Mouse (Mus musculus): ENCODE measurements around the gene Lyz1. TPM values are rescaled to one million over a fixed set of nuclear protein-coding genes. Genes with fewer than 3 reads are reported as not detected.
"Not testable (repeated sequence)": the region's sequence is repeated elsewhere in the genome, so short reads cannot be mapped to it uniquely, and the experiment has no call there.

Gene Lyz1
- polyA plus RNA-seq, 1 experiment from 2014 or later, result 2.6 TPM

DNA sequence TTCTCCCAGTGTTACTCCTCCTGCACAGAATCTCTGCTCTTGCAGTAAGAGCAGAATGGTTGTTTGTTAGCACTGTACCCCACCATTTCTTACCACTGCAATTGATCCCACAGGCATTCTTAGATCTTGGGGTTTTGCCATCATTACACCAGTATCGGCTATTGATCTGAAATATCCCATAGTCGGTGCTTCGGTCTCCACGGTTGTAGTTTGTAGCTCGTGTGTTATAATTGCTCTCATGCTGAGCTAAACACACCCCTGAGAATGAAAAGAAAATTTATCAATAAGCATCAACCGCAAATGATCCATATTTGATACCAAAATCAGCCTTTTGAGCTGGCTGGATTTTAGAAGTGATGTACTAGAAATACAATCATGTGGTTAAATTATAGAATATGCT is 1.7 kb downstream of the Lyz1 start:
- H3K27me3 ChIP-seq (ENCODE audit: control insufficient read depth, insufficient read depth, low read length); H3K9ac ChIP-seq (ENCODE audit: low read length); H3K36me3 ChIP-seq (ENCODE audit: control insufficient read depth, insufficient read depth); H3K4me1 ChIP-seq (ENCODE audit: control insufficient read depth, insufficient read depth, low read length); H3K4me3 ChIP-seq (ENCODE audit: low read length); H3K9me3 ChIP-seq (replicated peaks; ENCODE audit: control insufficient read depth, low read length); ATAC-seq (replicated peaks; ENCODE audit: extremely low read depth, insufficient read depth, low FRiP score); H3K27ac ChIP-seq (ENCODE audit: low read length); H3K4me2 ChIP-seq (ENCODE audit: low read depth, low read length): not testable (repeated sequence)
- WGBS, result 92% methylated on average over 6 of the region's 6 CpGs

DNA sequence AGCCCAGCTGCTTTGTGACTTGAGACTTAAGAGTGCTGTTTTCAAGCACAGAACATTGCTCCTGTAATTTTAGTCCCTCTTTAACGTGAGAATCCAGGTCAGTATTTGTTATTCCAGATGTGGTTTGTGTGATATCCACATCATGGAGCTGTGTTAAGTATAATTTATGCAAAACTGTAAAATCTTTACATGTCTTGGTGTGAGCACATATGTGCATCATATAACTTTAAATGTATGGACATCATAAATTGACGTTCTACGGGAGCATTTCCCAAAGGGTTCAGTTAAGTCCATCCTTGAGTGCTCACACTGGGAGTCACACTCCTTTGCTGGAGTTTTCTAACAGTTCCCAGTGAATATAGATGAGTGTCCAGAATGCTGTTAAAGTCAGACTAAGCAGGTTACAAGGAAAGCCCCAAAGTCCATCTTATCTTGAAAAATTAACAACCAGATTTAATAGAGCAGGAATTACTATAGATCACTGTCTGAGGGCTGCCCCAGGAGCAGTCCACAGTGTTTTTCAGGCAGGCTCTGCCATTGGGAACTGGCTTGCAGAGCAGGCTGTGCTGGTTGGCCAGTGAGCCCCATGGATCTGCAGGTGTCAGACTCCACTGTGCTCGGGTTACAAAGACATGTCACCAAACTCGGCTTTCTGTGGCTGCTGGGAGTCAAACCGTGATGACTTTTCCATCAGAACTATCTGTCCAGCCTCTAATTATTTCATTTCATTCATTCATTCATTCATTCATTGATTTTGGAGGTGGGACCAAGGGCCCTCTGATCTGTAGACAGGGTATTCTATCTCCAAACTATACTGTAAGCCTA is 2.4 kb downstream of the Lyz1 start:
- Histone ChIP-seq H3K9ac (ENCODE audit: low read length) (no peak overlapping the region), H3K9me3 (replicated peaks; ENCODE audit: control insufficient read depth, low read length) (no peaks in the 10 kb centered on the region), H3K36me3 (ENCODE audit: control insufficient read depth, insufficient read depth) (no peaks in the 10 kb centered on the region), H3K4me3 (ENCODE audit: low read length) (no peak overlapping the region), H3K27me3 (ENCODE audit: control insufficient read depth, insufficient read depth, low read length) (0 out of 2 replicates have a peak, but pooled peaks cover 2% of the 10 kb centered on the region), H3K4me2 (ENCODE audit: low read depth, low read length) (no peak overlapping the region), H3K4me1 (ENCODE audit: control insufficient read depth, insufficient read depth, low read length) (no peaks in the 10 kb centered on the region; the same call in 1 of the 2 replicates), H3K27ac (ENCODE audit: low read length) (no peak overlapping the region)
- no peak for ATAC-seq (replicated peaks; ENCODE audit: extremely low read depth, insufficient read depth, low FRiP score)
- WGBS, result 50% methylated on average over 6 of the region's 6 CpGs

GRCm38 (mm10) chr10:117289034-117289505 is 3.6 kb downstream of the Lyz1 start:
- H3K4me1 ChIP-seq (ENCODE audit: control insufficient read depth, insufficient read depth, low read length); H3K9ac ChIP-seq (ENCODE audit: low read length); H3K4me3 ChIP-seq (ENCODE audit: low read length); H3K27ac ChIP-seq (ENCODE audit: low read length); H3K27me3 ChIP-seq (ENCODE audit: control insufficient read depth, insufficient read depth, low read length); H3K9me3 ChIP-seq (replicated peaks; ENCODE audit: control insufficient read depth, low read length); H3K36me3 ChIP-seq (ENCODE audit: control insufficient read depth, insufficient read depth); H3K4me2 ChIP-seq (ENCODE audit: low read depth, low read length): not testable (repeated sequence)
- ATAC-seq (replicated peaks; ENCODE audit: extremely low read depth, insufficient read depth, low FRiP score), result peak; percentile 70
- WGBS, result 38% methylated on average over 5 of the region's 5 CpGs

GRCm38 (mm10) chr10:117288197-117289033 is 4.3 kb downstream of the Lyz1 start:
- H3K27ac ChIP-seq (ENCODE audit: low read length), result 0 out of 2 replicates have a peak overlapping the region, but pooled peaks have one; percentile 10
- WGBS, result 88% methylated on average over 9 of the region's 9 CpGs

DNA sequence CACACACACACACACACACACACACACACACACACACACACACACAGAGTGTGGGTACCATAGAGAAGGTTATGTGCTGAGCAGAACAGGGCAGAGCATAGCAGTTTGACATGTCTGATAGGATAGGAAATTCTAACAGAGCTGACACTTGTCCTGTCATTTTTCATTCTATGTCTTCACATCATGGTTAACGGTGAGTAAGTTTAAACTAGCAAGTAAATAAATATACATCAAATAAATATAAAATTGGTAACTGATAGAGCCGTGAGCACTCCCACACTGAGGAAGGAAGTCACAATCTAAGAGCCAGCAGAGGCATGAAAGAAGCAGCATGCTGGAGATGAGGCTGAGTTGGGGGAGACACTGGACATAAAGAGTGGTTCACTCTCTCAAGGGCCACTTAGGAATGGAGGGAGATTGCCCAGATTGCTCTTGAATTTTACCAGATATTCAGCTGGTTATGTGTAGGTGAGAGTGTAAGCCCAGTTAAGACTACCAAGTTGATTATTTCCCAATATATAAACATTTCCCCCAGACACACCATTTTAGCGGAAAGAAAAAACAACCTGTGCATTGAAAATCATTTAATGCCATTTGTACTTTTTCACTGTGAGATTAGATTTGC is 5.3 kb downstream of the Lyz1 start:
- 0 out of 2 replicates have a peak, but pooled peaks cover 2% of the 10 kb centered on the region for H3K27me3 ChIP-seq (ENCODE audit: control insufficient read depth, insufficient read depth, low read length)
- no peak overlapping the region for H3K27ac ChIP-seq (ENCODE audit: low read length)
- H3K9ac ChIP-seq (ENCODE audit: low read length), result no peak overlapping the region
- no peaks in the 10 kb centered on the region for H3K36me3 ChIP-seq (ENCODE audit: control insufficient read depth, insufficient read depth)
- no peaks in the 10 kb centered on the region for H3K9me3 ChIP-seq (replicated peaks; ENCODE audit: control insufficient read depth, low read length)
- H3K4me1 ChIP-seq (ENCODE audit: control insufficient read depth, insufficient read depth, low read length), result peaks cover 6% of the 10 kb centered on the region
- no peak overlapping the region for H3K4me3 ChIP-seq (ENCODE audit: low read length)
- WGBS, result 74% methylated on average over 3 of the region's 3 CpGs
- ATAC-seq (replicated peaks; ENCODE audit: extremely low read depth, insufficient read depth, low FRiP score), result no peak
- H3K4me2 ChIP-seq (ENCODE audit: low read depth, low read length), result no peak overlapping the region

More at GRCm38 (mm10) chr10:117288197-117289033, 4.3 kb downstream of the Lyz1 start:
- Histone ChIP-seq H3K36me3 (ENCODE audit: control insufficient read depth, insufficient read depth) (no peaks in the 10 kb centered on the region), H3K9me3 (replicated peaks; ENCODE audit: control insufficient read depth, low read length) (no peaks in the 10 kb centered on the region), H3K9ac (ENCODE audit: low read length) (no peak overlapping the region), H3K4me2 (ENCODE audit: low read depth, low read length) (no peak overlapping the region), H3K27me3 (ENCODE audit: control insufficient read depth, insufficient read depth, low read length) (0 out of 2 replicates have a peak, but pooled peaks cover 2% of the 10 kb centered on the region), H3K4me1 (ENCODE audit: control insufficient read depth, insufficient read depth, low read length) (peaks cover 6% of the 10 kb centered on the region), H3K4me3 (ENCODE audit: low read length) (no peak overlapping the region)
- ATAC-seq (replicated peaks; ENCODE audit: extremely low read depth, insufficient read depth, low FRiP score), result no peak

DNA sequence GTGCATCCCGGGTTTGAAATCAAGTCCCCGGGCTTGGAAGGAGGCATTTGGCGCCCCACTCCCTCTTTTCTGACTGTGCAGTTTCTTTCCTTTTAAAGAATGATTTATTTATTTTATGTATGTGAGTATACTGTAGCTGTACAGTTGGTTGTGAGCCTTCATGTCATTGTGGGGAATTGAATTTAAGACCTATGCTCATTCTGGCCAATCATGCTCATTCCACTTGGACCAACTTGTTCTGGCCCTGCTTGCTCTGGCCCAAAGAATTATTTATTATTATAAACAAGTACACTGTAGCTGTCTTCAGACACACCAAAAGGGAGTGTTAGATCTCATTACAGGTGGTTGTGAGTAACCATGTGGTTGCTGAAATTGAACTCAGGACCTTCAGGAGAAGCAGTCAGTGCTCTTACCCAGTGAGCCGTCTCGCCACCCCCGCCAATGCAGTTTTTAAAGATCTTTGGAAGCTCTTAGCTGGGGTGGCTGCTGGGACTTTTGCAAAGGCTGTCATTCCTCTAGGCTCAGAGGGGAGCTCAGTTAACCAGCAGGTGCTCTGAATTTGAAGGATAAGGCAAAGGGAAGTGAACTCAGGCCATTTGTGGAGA is 6.2 kb downstream of the Lyz1 start:
- no peak for ATAC-seq (replicated peaks; ENCODE audit: extremely low read depth, insufficient read depth, low FRiP score)

DNA sequence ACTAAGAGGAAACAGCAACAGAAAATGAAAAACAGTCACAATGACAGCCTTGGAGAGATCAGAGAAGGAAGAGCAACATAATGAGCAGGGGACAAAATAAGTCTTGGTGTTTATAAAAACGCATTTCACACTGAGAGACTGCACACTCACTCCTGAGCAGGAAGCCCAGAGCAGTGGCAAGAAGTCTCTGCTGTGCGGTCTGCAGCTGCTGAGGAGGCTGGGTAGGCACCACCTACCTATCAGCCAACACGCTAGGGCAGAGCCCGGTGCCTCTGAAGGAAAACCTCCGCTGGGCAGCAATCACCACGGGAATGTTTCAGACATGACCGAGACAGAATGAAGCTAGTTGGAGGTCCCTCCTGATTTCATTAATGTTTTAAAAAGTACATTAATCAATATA is 7.1 kb downstream of the Lyz1 start:
- WGBS, result 55% methylated on average over 3 of the region's 7 CpGs
- ATAC-seq (replicated peaks; ENCODE audit: extremely low read depth, insufficient read depth, low FRiP score), result not testable (repeated sequence)

More for the DNA sequence above, 6.2 kb downstream of the Lyz1 start:
- H3K27me3 ChIP-seq (ENCODE audit: control insufficient read depth, insufficient read depth, low read length), result 0 out of 2 replicates have a peak, but pooled peaks cover 2% of the 10 kb centered on the region
- H3K4me1 ChIP-seq (ENCODE audit: control insufficient read depth, insufficient read depth, low read length), result peaks cover 6% of the 10 kb centered on the region
- no peak overlapping the region for H3K4me3 ChIP-seq (ENCODE audit: low read length)
- no peak overlapping the region for H3K27ac ChIP-seq (ENCODE audit: low read length)
- H3K9ac ChIP-seq (ENCODE audit: low read length), result no peak overlapping the region
- no peaks in the 10 kb centered on the region for H3K9me3 ChIP-seq (replicated peaks; ENCODE audit: control insufficient read depth, low read length)
- no peak overlapping the region for H3K4me2 ChIP-seq (ENCODE audit: low read depth, low read length)
- H3K36me3 ChIP-seq (ENCODE audit: control insufficient read depth, insufficient read depth), result no peaks in the 10 kb centered on the region
- 84% methylated on average over 6 of the region's 6 CpGs for WGBS

GRCm38 (mm10) chr10:117284578-117285520 is 7.8 kb downstream of the Lyz1 start:
- Histone ChIP-seq H3K4me3 (ENCODE audit: low read length) (no peak overlapping the region), H3K9me3 (replicated peaks; ENCODE audit: control insufficient read depth, low read length) (no peaks in the 10 kb centered on the region), H3K4me2 (ENCODE audit: low read depth, low read length) (no peak overlapping the region), H3K36me3 (ENCODE audit: control insufficient read depth, insufficient read depth) (no peaks in the 10 kb centered on the region), H3K9ac (ENCODE audit: low read length) (no peak overlapping the region), H3K4me1 (ENCODE audit: control insufficient read depth, insufficient read depth, low read length) (peaks cover 6% of the 10 kb centered on the region), H3K27ac (ENCODE audit: low read length) (no peak overlapping the region), H3K27me3 (ENCODE audit: control insufficient read depth, insufficient read depth, low read length) (0 out of 2 replicates have a peak, but pooled peaks cover 2% of the 10 kb centered on the region)
- WGBS, result 61% methylated on average over 10 of the region's 10 CpGs
- no peak for ATAC-seq (replicated peaks; ENCODE audit: extremely low read depth, insufficient read depth, low FRiP score)

More for the DNA sequence above, 7.1 kb downstream of the Lyz1 start:
- H3K36me3 ChIP-seq (ENCODE audit: control insufficient read depth, insufficient read depth); H3K4me2 ChIP-seq (ENCODE audit: low read depth, low read length); H3K27me3 ChIP-seq (ENCODE audit: control insufficient read depth, insufficient read depth, low read length); H3K4me3 ChIP-seq (ENCODE audit: low read length); H3K27ac ChIP-seq (ENCODE audit: low read length); H3K9me3 ChIP-seq (replicated peaks; ENCODE audit: control insufficient read depth, low read length); H3K4me1 ChIP-seq (ENCODE audit: control insufficient read depth, insufficient read depth, low read length); H3K9ac ChIP-seq (ENCODE audit: low read length): not testable (repeated sequence)
